Mouse (Mus musculus) bone marrow macrophage, adult 2 months (primary cell): ENCODE measurements around the gene Tcap.

Experiments used
- CTCF ChIP-seq: IDR thresholded peaks from 2 replicates; pipeline ENCODE4 v1.5.1; 2012; ENCODE audit warnings: low read depth, mild to moderate bottlenecking, low read length, moderate library complexity
- POLR2A ChIP-seq: IDR thresholded peaks from 2 replicates; pipeline ENCODE4 v1.6.1; 2012; ENCODE audit warnings: mild to moderate bottlenecking, low read depth, low read length, borderline replicate concordance

DNA sequence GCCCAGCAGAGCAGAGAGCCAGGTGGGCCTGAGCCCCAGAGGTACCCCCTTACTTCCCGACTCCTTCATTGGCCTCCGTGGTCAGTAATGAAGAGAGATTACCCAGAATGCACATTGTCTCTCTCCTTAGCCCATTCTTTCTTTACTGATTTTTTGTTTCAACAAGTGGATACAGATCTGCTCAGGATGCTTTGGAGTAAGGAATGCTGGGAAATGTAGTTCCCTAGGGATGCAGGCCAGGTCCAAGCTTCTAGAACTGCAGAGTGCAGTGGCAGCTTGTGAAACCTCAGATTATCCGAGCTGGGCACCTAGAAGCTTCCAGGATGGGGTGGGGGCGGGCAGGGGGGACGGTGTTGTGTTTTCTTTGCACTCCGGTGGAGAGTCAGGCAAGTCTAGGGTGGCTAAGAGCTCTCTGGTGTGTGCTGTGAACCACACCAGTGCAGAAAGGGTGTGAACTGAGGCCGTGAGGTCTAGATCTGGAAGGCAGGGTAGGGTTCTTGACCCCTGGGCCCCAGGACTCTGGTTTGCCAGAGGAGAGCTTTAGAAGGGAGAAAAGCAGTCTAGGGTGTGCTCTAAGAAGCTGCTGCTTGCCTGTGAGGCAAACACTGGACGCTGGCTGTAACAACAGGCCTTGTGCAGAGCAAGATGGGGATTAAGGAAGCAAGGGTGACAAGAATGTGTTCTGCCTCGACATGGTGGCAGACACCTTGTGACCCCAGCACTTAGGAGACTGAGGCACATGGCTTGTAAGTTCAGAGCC, 48.3 kb downstream of the Tcap start:
- no peak for TF ChIP-seq POLR2A
- no peak for TF ChIP-seq CTCF
